Mouse (Mus musculus) common myeloid progenitor, adult 5-6 weeks (primary cell): Measurements from ENCODE around the gene Hist2h2bb. TPM values are rescaled to one million over a fixed set of nuclear protein-coding genes. Genes with fewer than 3 reads are reported as not detected.

Experiments used
- ATAC-seq: replicated peaks from 2 replicates; pipeline ENCODE4 v1.8.0; 2016; ENCODE audit warnings: low read depth, mild to moderate bottlenecking, moderate TSS enrichment, inconsistent platforms; ENCODE audit not compliant: poor library complexity, severe bottlenecking
- total RNA-seq: library from RNA; stranded (forward); fragments of 200-1000, 187-1606 nt; gene quantifications from 2 replicates; pipeline ENCODE4 v1.2.3, GENCODE M21; 2017

The Hist2h2bb gene
- total RNA-seq, 1 experiment from 2014 or later, result 6,356 TPM

DNA sequence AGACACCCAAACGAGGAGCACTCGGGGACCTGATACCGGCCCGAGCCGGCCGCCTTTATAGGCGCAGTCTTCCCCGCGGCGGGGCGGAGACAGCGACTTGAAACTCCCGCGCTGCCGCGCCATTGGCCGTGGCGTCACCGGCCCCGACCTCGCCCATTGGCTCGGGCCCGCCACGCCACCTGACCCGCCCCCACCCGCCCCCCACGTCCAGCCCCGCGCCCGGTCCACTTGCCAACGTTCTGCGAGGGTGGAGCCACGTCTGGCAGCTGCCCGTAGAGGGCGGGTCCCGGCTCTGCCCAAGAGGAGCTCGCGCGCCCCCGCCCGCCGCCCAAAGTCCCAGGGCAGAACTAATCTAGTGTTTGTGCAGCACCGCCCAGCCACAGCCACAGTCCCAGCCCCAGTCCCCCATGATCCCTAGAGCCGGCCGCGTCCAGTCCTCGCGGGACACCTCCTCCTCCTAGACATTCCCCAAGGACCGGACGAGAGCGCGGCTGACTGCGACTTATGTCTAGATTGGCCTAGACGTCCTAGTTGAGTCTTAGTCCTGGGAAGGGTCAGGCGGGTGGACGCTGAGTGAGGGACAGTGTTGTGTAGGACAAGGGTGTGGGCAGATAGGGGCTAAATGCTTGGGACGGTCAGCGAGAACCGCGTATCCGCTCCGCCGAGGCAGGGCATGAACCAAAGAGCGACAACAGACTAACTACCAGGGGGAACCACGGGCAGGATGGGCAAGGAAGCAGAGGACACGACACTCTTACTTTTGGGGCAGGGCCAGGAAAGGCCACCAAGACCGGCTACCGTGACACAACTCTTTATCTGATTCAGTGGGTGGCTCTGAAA is 30.4 kb upstream of the Hist2h2bb start, which contains the start of gene Hist2h3c2:
Gene Hist2h3c2, minus strand, starts transcription at position 174 of the 840 bp plus-strand sequence.
- peak; percentile 65 for ATAC-seq

DNA sequence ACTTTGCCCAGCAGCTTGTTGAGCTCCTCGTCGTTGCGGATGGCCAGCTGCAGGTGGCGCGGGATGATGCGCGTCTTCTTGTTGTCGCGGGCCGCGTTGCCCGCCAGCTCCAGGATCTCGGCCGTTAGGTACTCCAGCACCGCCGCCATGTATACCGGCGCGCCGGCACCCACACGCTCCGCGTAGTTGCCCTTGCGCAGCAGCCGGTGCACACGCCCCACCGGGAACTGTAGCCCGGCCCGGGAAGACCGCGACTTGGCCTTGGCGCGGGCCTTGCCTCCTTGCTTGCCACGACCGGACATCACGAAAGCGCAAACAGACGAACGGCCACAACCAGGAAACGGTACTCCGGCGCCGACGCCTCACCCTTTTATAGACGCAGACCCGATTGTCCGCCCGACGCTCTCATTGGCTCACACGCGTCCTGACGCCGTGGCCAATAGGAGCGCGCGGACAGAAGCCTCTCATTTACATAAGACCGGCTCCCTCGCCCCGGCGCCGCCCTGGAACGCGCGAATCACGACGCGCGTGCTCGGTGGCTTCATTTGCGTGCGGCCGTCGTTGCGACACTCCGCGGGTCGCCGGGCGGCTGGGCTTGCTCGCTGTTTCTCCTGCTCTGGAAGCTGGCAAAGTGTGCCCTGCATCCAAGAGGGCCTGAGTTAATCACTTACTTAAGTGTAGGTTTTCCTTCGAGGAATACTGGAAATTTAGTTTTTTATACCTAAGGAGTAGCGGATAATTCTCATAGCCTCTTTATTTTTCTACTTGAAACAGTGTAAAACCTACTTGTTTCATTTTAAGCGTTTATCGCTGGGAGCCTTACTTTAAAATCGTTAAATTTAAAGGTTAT is 29.4 kb upstream of the Hist2h2bb start, which contains the start of gene Hist2h2aa2:
Gene Hist2h2aa2, minus strand, starts transcription at position 328 of the 850 bp plus-strand sequence.
- ATAC-seq, result peak; percentile 64

DNA sequence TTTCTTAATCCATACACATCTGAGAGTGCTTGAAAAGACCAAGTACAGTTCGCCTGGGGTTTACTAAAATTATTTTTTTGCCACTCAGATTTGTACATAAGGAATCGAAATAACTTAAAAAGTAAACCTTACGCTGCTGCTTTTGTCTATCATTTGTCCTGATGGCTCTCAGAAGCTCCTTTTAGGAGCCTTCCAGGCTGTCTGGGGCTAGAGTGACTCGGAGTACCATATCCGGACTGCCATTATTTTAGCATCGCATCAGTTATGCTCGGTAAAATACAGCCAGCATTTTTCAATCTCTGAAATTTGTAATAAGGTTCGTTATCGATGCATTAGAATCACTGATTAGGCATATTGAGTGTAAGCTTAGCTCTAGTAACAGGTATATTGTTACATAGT is 28.8 kb upstream of the Hist2h2bb start:
- no peak for ATAC-seq

- ATAC-seq, result no peak
Measured at GRCm38 (mm10) chr3:96243921-96244572, 25.5 kb upstream of the Hist2h2bb start.

DNA sequence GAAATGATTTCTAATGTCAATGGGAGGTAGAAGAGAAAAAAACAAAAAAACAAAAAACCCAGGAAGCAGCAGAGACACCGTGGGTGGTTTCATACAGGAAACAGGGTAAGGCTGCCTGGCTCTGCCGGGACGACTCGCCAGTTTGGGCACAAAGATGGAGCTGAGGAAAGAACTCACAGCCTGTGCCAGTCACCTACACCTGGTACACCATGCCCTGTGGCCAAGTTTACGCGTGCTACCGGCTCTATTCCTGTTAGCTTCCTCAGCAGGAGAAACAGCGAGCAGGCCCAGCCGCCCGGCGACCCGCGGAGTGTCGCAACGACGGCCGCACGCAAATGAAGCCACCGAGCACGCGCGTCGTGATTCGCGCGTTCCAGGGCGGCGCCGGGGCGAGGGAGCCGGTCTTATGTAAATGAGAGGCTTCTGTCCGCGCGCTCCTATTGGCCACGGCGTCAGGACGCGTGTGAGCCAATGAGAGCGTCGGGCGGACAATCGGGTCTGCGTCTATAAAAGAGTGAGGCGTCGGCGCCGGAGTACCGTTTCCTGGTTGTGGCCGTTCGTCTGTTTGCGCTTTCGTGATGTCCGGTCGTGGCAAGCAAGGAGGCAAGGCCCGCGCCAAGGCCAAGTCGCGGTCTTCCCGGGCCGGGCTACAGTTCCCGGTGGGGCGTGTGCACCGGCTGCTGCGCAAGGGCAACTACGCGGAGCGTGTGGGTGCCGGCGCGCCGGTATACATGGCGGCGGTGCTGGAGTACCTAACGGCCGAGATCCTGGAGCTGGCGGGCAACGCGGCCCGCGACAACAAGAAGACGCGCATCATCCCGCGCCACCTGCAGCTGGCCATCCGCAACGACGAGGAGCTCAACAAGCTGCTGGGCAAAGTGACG is 24.3 kb upstream of the Hist2h2bb start, which contains the start of gene Hist2h2aa1:
Gene Hist2h2aa1, plus strand, starts transcription at position 495 of the 884 bp plus-strand sequence.
- peak; percentile 71 for ATAC-seq

DNA sequence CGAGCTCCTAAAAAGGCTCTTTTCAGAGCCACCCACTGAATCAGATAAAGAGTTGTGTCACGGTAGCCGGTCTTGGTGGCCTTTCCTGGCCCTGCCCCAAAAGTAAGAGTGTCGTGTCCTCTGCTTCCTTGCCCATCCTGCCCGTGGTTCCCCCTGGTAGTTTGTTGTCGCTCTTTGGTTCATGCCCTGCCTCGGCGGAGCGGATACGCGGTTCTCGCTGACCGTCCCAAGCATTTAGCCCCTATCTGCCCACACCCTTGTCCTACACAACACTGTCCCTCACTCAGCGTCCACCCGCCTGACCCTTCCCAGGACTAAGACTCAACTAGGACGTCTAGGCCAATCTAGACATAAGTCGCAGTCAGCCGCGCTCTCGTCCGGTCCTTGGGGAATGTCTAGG is 23.5 kb upstream of the Hist2h2bb start:
- ATAC-seq, result peak; percentile 46

GRCm38 (mm10) chr3:96246427-96246856 is 23.1 kb upstream of the Hist2h2bb start, which contains the start of gene Hist2h3c1:
Gene Hist2h3c1 (plus strand): TSS chr3:96246685.
- peak; percentile 64 for ATAC-seq

- ATAC-seq, result no peak
Measured at GRCm38 (mm10) chr3:96247356-96248140, 22.0 kb upstream of the Hist2h2bb start.

DNA sequence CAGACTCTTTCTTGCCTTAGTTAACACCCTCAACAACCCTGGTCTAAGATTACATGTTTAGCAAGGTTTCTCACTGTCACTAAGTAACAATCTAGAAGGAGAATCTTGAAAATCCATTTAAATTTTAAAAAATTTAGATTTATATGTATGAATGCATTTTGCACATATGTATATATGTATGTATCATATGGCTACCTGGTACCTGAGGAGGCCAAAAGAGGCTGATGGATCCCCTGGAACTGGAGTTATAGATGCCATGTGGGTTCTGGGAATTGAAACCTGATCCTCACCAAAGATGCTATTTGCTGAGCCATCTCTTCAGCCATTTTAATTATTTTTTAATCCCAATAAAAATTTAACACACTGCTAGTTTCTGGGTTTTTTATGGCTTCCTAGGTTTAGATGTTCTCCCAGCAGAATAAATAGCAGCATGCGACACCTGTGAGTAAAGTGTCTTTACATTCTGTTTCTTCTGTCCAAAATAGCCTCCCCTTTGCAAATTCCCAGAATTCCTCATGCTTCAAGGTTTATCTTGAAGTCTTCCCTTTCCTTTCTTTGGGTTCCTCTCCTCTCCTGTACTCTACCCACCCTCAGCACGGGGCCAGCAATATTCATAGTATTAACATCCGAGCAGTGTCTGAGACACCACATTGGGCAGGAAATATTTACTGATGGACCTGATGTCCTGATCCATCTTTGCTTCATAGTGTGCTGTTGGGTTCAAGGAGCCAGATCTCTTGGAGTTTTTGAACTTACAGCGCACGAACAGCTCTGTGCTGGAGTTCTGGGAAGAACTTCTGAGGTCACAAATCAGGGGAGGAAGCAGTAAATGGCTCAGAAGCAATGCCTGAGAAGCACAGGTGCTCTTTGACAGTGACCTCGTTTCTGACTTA is 21.2 kb upstream of the Hist2h2bb start:
- no peak for ATAC-seq

- ATAC-seq, result no peak
Measured at GRCm38 (mm10) chr3:96249034-96249345, 20.6 kb upstream of the Hist2h2bb start.

- no peak for ATAC-seq
Measured at GRCm38 (mm10) chr3:96250890-96251289, 18.7 kb upstream of the Hist2h2bb start.

- ATAC-seq, result peak; percentile 58
Measured at GRCm38 (mm10) chr3:96251787-96252186, 17.8 kb upstream of the Hist2h2bb start.

DNA sequence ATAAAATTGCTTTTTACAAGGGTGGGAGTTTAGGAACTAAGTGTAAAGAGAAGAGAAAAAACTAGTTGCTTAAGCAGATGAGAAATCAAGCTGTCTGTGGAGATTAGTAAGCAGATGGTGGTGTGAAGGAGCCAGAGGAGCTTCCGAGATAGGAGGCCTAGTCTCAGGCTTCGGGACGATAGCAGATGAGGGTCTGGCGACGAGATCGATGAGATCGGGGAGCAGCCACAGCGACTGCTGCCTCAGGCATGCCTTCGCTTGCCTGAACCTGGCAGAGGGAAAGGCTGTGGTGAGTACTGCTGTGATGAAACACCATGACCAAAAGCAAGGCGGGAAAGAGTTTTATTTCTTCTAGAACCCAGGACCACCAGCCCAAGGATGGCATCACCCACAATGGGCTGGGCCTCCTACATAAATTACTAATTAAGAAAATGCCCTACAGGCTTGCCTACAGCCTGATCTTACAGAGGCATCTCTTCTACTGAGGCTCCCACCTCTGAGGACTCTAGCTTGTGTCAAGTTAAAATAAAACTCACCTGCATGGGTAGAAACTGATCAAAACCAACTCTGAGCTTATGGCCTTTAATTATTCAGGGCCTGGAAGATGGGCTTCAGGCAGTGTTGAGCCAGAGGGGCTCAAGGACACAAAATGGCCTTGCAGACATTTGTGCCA is 14.7 kb upstream of the Hist2h2bb start:
- 0 out of 2 replicates have a peak, but pooled peaks have one; percentile 37 for ATAC-seq

DNA sequence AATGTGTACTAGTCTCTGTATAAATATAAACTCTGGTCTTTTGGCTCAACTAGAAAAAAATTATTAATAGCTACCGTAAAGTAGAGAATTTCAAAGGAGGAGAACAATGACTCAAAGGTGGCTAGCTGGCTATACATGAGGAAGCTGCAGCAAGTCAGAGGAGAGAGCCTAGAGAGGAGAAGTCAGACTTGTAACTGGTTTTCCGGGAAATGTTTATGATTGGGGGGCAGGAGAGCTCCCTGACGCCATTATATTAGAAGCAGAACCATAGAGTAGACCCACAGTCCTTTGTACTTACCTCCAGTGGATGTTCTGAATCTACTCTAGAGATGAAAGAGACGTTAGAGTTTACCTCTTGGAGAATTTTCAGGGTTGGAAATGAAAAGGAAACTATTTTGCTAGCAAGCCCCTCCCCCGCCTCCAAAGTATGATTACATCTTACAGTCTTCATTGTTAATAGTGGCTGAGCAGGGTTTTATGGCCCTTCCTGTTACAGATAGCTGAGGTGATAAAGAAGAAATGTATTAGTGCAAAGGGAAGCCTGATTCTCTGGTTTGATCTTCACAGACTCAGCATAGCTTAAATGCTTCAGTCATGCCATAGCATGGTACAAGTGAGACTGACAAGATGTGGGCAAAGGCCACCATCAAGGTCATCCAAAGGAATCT is 13.5 kb upstream of the Hist2h2bb start:
- ATAC-seq, result no peak

- no peak for ATAC-seq
Measured at GRCm38 (mm10) chr3:96257190-96257589, 12.4 kb upstream of the Hist2h2bb start.

DNA sequence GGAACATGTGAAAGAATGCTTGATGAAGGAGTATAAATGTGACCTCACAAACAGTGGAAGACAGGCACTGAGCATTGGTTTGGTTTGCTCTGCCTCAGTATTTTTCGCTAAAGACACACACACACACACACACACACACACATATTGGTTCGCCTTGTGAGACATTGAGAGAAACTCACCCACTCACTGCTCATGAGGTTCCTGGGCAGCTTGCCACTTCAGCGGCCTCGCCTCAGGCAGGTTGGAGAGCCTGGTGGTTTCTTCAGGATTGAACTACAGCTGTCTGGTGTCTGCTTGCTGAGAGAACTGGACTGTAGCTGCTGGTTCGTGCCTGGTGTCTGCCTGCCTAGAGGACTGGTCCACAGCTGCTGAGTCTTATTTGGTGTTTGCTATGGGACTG is 9.3 kb upstream of the Hist2h2bb start:
- ATAC-seq, result no peak
